Mouse (Mus musculus): ENCODE measurements at regions not wholly inside any gene's neighbourhood (a gene's known extent, or its start where the extent isn't known, plus 50 kb on each side); places are given as distances from the start of the nearest gene placed in this dataset.

DNA sequence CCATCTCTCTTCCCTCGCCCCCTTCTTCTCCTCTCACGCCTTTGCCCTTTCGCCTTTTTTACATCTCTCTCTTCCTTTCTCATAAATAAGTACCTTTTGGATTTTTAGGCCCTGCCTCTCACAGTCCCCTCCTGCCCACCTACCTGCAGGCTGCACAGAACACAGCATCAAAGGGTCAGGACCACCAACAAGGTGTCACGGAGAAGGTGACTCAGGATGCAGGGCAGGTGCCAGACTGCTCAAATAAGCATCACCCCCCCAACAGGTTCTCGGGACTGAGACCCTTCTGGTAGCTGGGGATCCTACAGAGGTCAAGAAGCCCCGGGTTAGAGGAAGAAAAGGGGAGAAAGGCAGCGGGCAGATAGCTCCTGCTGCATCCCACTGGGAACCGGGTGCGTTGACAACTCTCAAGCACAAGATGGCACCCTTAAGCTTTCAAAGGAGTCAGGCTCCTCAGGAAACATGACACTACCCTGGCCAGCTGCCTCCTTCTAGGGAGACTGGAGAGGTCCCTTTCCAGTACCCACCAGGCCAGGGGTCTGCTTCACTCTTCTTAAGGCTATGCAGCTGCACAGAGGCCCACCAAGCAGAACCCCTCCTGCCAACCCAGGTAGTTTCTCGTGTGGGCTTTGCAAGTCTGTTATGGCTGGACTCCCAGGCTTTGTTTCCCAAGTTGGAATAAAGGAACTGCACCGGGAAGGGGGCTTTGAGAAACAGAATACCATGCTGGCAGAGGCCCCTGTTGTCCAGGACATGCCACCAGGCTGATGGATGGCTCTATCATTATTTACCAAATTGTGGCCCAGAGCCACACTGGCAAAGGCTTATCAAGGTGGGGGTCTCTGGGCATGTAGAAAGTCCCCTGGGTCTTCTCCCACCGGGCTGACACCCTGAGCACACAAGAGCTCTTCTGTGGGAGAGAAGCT, 120.9 kb upstream of the Mki67 start:
- Histone ChIP-seq H3K36me3 (ENCODE audit: control insufficient read depth, insufficient read depth) (no peaks in the 10 kb centered on the region), H3K4me2 (ENCODE audit: low read depth, low read length) (no peak overlapping the region), H3K9me3 (replicated peaks; ENCODE audit: control insufficient read depth, low read length) (no peaks in the 10 kb centered on the region), H3K4me1 (ENCODE audit: control insufficient read depth, insufficient read depth, low read length) (0 out of 2 replicates have a peak, but pooled peaks cover 2% of the 10 kb centered on the region), H3K9ac (ENCODE audit: low read length) (peak overlapping the region; percentile 11; the same call in 1 of the 2 replicates), H3K27me3 (ENCODE audit: control insufficient read depth, insufficient read depth, low read length) (peaks cover 8% of the 10 kb centered on the region; the same call in 1 of the 2 replicates), H3K27ac (ENCODE audit: low read length) (no peak overlapping the region), H3K4me3 (ENCODE audit: low read length) (no peak overlapping the region)
- ATAC-seq (replicated peaks; ENCODE audit: extremely low read depth, insufficient read depth, low FRiP score): peak; percentile 75; the same call in 1 of the 2 replicates
- WGBS: 38% methylated on average over 12 of the region's 12 CpGs

DNA sequence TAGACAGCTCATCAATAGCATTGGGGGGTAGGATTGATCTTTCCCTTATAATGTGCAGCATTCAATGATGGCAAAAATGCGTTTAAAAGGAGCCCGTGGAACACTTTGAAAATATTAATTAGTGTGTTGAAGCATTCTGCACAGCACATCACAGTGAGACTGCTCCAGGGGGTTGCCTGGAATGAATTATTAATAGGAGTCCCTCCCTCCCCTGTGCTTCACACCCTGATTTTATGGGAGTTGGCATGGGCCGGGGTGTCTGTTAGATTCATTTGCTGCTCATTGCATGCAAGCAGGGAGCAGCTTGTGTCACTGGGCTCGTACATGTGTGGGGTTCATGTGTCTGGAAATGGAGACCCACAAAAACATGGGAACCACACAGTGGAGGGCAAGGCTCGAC, 127.9 kb upstream of the Mki67 start:
- no peak for ATAC-seq (replicated peaks; ENCODE audit: extremely low read depth, insufficient read depth, low FRiP score)
- Histone ChIP-seq H3K4me2 (ENCODE audit: low read depth, low read length) (no peak overlapping the region), H3K27me3 (ENCODE audit: control insufficient read depth, insufficient read depth, low read length) (peaks cover 4% of the 10 kb centered on the region; the same call in 1 of the 2 replicates), H3K9me3 (replicated peaks; ENCODE audit: control insufficient read depth, low read length) (no peaks in the 10 kb centered on the region), H3K4me3 (ENCODE audit: low read length) (no peak overlapping the region), H3K4me1 (ENCODE audit: control insufficient read depth, insufficient read depth, low read length) (no peaks in the 10 kb centered on the region), H3K36me3 (ENCODE audit: control insufficient read depth, insufficient read depth) (no peaks in the 10 kb centered on the region), H3K27ac (ENCODE audit: low read length) (no peak overlapping the region), H3K9ac (ENCODE audit: low read length) (no peak overlapping the region)
- WGBS: 77% methylated on average over 5 of the region's 5 CpGs

DNA sequence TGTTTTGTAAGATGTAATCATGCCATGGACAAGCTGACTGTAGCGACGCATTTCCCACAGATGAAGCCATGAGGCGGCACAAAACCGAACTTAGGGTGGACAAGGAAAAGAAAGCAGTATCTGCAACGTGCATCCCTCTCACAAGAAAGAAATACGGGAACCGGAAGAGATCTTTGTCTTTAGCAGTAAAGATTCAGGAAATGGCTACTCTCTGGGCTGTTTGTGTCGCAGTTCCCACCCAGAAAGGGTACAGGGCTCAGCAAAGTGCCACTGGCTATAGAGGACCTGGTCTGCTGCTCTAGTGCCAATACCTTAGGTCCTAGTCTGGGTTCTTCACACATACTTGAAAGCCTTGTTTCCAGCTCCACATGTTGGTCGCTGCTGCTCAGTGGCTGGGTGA, 131.1 kb upstream of the Mki67 start:
- Histone ChIP-seq H3K9me3 (replicated peaks; ENCODE audit: control insufficient read depth, low read length) (no peaks in the 10 kb centered on the region), H3K4me3 (ENCODE audit: low read length) (no peak overlapping the region), H3K36me3 (ENCODE audit: control insufficient read depth, insufficient read depth) (no peaks in the 10 kb centered on the region), H3K4me2 (ENCODE audit: low read depth, low read length) (no peak overlapping the region), H3K27me3 (ENCODE audit: control insufficient read depth, insufficient read depth, low read length) (peaks cover 6% of the 10 kb centered on the region; the same call in 1 of the 2 replicates), H3K9ac (ENCODE audit: low read length) (no peak overlapping the region), H3K27ac (ENCODE audit: low read length) (no peak overlapping the region), H3K4me1 (ENCODE audit: control insufficient read depth, insufficient read depth, low read length) (no peaks in the 10 kb centered on the region)
- no peak for ATAC-seq (replicated peaks; ENCODE audit: extremely low read depth, insufficient read depth, low FRiP score)
- WGBS: 63% methylated on average over 9 of the region's 9 CpGs

DNA sequence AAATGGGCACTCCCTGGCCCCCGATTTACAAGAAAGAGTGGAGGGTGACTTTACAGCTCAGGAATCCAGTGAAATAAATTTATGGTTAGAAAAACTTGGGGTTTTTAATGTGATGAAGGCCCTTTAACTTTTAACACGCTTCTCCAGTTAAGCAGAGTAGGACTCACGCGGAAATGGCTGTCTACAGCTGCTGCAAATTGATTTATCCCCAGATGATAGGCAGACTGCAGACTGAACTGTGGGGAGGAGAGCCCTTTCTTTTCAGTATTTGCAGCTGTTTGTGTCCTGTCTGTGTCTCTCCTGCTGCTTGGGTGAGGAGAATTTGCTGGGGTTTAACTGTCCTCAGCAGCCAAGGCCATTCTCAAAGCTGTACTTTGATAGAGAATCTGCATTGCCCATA, 132.0 kb upstream of the Mki67 start:
- Histone ChIP-seq H3K4me2 (ENCODE audit: low read depth, low read length) (no peak overlapping the region), H3K9ac (ENCODE audit: low read length) (no peak overlapping the region), H3K4me1 (ENCODE audit: control insufficient read depth, insufficient read depth, low read length) (no peaks in the 10 kb centered on the region), H3K27ac (ENCODE audit: low read length) (0 out of 2 replicates have a peak overlapping the region, but pooled peaks have one; percentile 12), H3K36me3 (ENCODE audit: control insufficient read depth, insufficient read depth) (no peaks in the 10 kb centered on the region), H3K27me3 (ENCODE audit: control insufficient read depth, insufficient read depth, low read length) (peaks cover 13% of the 10 kb centered on the region), H3K9me3 (replicated peaks; ENCODE audit: control insufficient read depth, low read length) (no peaks in the 10 kb centered on the region), H3K4me3 (ENCODE audit: low read length) (no peak overlapping the region)
- no peak for ATAC-seq (replicated peaks; ENCODE audit: extremely low read depth, insufficient read depth, low FRiP score)
- 62% methylated on average over 4 of the region's 4 CpGs for WGBS

DNA sequence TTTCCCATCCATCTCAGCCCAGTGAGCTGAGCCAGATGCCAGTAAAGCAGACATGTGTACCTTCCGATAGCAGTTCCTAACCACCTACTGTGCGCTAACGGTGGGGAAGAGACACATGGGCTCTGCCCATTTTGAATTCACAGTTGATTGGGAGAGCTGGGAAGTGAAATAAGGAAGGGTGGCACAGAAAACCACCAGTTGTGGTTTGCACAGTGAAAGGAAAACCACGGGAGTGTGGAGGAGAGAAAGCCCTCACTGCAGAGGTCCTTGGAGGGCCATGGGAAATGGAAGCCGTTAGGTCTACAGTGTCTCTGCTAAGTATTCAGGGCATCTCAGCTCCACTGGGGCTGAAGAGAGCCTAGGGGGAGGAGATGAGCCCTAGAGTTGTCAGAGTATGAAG, 132.7 kb upstream of the Mki67 start:
- H3K27me3 ChIP-seq (ENCODE audit: control insufficient read depth, insufficient read depth, low read length): peaks cover 11% of the 10 kb centered on the region
- H3K4me3 ChIP-seq (ENCODE audit: low read length): no peak overlapping the region
- H3K4me1 ChIP-seq (ENCODE audit: control insufficient read depth, insufficient read depth, low read length): no peaks in the 10 kb centered on the region
- no peak overlapping the region; the same call in 1 of the 2 replicates for H3K27ac ChIP-seq (ENCODE audit: low read length)
- H3K36me3 ChIP-seq (ENCODE audit: control insufficient read depth, insufficient read depth): no peaks in the 10 kb centered on the region
- no peak for ATAC-seq (replicated peaks; ENCODE audit: extremely low read depth, insufficient read depth, low FRiP score)
- H3K9ac ChIP-seq (ENCODE audit: low read length): no peak overlapping the region
- 57% methylated on average over 5 of the region's 5 CpGs for WGBS
- no peaks in the 10 kb centered on the region for H3K9me3 ChIP-seq (replicated peaks; ENCODE audit: control insufficient read depth, low read length)
- H3K4me2 ChIP-seq (ENCODE audit: low read depth, low read length): no peak overlapping the region

DNA sequence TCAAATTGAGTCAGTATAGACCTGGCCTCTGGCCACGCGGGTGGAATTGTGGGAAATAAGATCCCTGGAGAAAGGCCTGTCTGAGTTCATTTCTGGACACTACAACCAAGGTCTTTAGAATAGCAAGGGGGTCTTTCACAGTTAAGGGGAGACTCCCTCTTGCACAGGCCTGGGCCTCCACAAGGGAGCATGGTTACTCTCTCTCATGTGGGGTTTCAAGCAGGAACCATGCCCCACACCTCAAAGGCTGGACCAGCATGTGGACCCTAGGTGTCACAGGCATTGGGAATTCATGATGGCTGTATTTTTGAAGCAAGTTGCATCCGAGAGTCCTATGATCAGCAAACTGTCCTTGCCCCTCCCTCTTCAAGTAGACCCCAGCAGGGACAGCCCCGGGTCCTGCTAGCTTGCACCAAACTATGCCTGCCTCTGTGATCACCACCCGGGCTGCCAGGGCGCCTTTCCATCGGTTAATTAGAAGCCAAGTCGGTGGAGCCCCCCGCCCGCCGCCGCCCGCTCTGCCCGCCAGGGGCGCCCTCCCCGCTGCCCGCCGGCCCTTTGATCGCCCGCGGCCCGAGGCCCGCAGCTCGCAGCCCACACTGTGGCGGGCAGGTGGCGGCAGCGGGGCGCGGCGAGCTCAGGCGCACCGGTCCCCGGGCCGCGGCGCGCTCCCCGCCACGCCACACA, 137.1 kb upstream of the Mki67 start:
- peak overlapping the region; percentile 60 for H3K4me2 ChIP-seq (ENCODE audit: low read depth, low read length)
- H3K4me3 ChIP-seq (ENCODE audit: low read length): peak overlapping the region; percentile 28
- no peak; the same call in 1 of the 2 replicates for ATAC-seq (replicated peaks; ENCODE audit: extremely low read depth, insufficient read depth, low FRiP score)
- H3K36me3 ChIP-seq (ENCODE audit: control insufficient read depth, insufficient read depth): no peaks in the 10 kb centered on the region
- H3K27ac ChIP-seq (ENCODE audit: low read length): no peak overlapping the region
- peak overlapping the region; percentile 37 for H3K9ac ChIP-seq (ENCODE audit: low read length)
- peaks cover 17% of the 10 kb centered on the region for H3K27me3 ChIP-seq (ENCODE audit: control insufficient read depth, insufficient read depth, low read length)
- no peaks in the 10 kb centered on the region for H3K4me1 ChIP-seq (ENCODE audit: control insufficient read depth, insufficient read depth, low read length)
- 8% methylated on average over 35 of the region's 39 CpGs for WGBS
- H3K9me3 ChIP-seq (replicated peaks; ENCODE audit: control insufficient read depth, low read length): no peaks in the 10 kb centered on the region

DNA sequence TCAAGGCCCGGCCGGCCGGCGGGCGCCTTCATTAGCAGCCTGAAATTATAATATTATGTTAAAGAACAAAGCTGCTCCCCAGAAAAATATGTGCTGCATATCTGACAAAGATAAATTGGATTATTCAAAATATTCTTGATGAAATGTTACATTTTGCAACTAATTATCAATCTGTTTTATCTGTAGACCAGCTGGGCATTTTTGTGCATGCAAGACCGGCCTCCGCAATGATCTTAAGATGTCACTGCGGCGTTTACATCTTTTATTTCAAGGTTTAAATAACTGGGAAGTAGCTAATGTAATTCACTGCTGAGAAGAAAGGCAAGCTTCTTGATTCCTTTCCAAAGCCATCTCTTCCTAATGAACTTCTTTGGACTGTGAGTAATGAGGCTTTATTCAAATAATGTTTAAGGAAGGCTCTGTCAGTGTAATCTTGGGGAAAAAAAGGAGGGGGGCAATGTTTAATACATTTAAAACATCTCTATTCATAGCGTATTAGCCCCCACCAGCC, 137.7 kb upstream of the Mki67 start:
- Histone ChIP-seq H3K4me2 (ENCODE audit: low read depth, low read length) (peak overlapping the region; percentile 60), H3K27me3 (ENCODE audit: control insufficient read depth, insufficient read depth, low read length) (peaks cover 17% of the 10 kb centered on the region), H3K9ac (ENCODE audit: low read length) (peak overlapping the region; percentile 37), H3K4me1 (ENCODE audit: control insufficient read depth, insufficient read depth, low read length) (no peaks in the 10 kb centered on the region), H3K36me3 (ENCODE audit: control insufficient read depth, insufficient read depth) (no peaks in the 10 kb centered on the region), H3K27ac (ENCODE audit: low read length) (no peak overlapping the region), H3K4me3 (ENCODE audit: low read length) (peak overlapping the region; percentile 28), H3K9me3 (replicated peaks; ENCODE audit: control insufficient read depth, low read length) (no peaks in the 10 kb centered on the region)
- ATAC-seq (replicated peaks; ENCODE audit: extremely low read depth, insufficient read depth, low FRiP score): no peak
- WGBS: 27% methylated on average over 10 of the region's 10 CpGs

DNA sequence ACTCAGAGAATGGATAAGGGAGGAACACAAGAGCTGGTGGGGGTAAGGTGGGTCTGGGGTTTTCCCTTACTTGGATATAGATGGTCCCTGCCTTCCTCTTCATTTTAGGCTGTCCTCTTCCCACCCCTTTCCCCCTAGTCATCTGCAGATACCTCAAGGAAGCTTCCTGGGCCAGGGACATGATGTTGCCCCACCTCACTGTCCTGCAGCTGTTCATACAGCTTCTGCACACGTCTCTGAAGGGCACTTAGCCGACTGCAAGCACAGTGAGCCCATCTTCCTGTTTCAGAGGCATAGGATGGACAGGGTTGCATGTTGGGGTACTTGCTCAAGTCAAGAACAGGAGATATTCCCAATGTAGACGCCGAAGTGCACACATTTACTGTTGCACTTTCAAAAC, 144.1 kb upstream of the Mki67 start:
- 65% methylated on average over 4 of the region's 4 CpGs for WGBS
- no peaks in the 10 kb centered on the region for H3K9me3 ChIP-seq (replicated peaks; ENCODE audit: control insufficient read depth, low read length)
- H3K27ac ChIP-seq (ENCODE audit: low read length): peak overlapping the region; percentile 30; the same call in 1 of the 2 replicates
- H3K4me3 ChIP-seq (ENCODE audit: low read length): no peak overlapping the region
- no peak overlapping the region for H3K9ac ChIP-seq (ENCODE audit: low read length)
- H3K4me1 ChIP-seq (ENCODE audit: control insufficient read depth, insufficient read depth, low read length): peaks cover 18% of the 10 kb centered on the region
- H3K27me3 ChIP-seq (ENCODE audit: control insufficient read depth, insufficient read depth, low read length): peaks cover under 1% of the 10 kb centered on the region; the same call in 1 of the 2 replicates
- H3K4me2 ChIP-seq (ENCODE audit: low read depth, low read length): no peak overlapping the region
- ATAC-seq (replicated peaks; ENCODE audit: extremely low read depth, insufficient read depth, low FRiP score): no peak
- H3K36me3 ChIP-seq (ENCODE audit: control insufficient read depth, insufficient read depth): no peaks in the 10 kb centered on the region
